ENCODE assay signal across 28 mouse cellular contexts in the genomic region with DNA sequence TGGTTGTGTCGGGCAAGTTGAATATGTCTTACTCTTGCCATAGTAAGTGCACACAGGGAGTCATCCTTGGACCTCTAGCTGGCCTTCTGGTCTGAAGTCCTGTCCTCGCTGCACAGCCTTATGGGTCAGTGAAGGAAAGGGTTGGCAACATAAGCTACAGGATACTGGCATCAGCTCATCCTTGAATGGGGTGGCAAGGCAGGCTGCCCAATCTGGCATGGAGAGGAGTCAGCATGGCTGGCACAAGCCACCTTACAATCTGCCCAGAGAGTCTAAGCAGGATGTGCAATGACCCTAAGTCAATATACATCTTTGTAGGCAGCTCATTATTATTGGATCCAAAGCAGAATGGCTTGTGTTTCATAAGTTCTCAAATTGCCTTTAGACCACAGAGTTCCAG. TPM values are rescaled to one million over a fixed set of nuclear protein-coding genes. Genes with fewer than 3 reads are reported as not detected.
"Had no signal": no experiment of that assay in that cellular context is flagged by ENCODE, and none has a peak within 500 bp of the region (broad histone marks: within the 10 kb centered on the region; RNA-seq: fewer than 3 reads in every experiment).

No protein-coding gene starts in this region.

- H3K4me3 ChIP-seq: kidney, embryonic 15.5 days; left cerebral cortex, adult 2 months; limb, embryonic 10.5 days; limb, embryonic 13.5 days; liver, embryonic 12.5 days; liver, embryonic 15.5 days; lung, embryonic 15.5 days; midbrain, embryonic 12.5 days; midbrain, embryonic 15.5 days; neural tube, embryonic 13.5 days; stomach, embryonic 15.5 days had no signal

- DNase-seq: kidney, adult 8-10 months; kidney, postnatal 10 days; kidney, postnatal 36 days; layer of hippocampus, postnatal 36 days; liver; lung, adult 18-20 months; lung, postnatal 10 days; lung, postnatal 36 days; retina, postnatal 1 day; right cerebral cortex, postnatal 25 days; spleen, adult 18-20 months; thymus, postnatal 25 days had no signal

- H3K36me3 ChIP-seq: kidney, embryonic 15.5 days; limb, embryonic 10.5 days; limb, embryonic 13.5 days; liver, embryonic 12.5 days; liver, embryonic 15.5 days; lung, embryonic 15.5 days; midbrain, embryonic 12.5 days; midbrain, embryonic 15.5 days; neural tube, embryonic 13.5 days; stomach, embryonic 15.5 days had no signal

- H3K27ac ChIP-seq: kidney, embryonic 15.5 days; left cerebral cortex, adult 2 months; limb, embryonic 10.5 days; limb, embryonic 13.5 days; liver, embryonic 12.5 days; liver, embryonic 15.5 days; lung, embryonic 15.5 days; midbrain, embryonic 12.5 days; midbrain, embryonic 15.5 days; neural tube, embryonic 13.5 days; stomach, embryonic 15.5 days had no signal

- H3K4me1 ChIP-seq: kidney, embryonic 15.5 days; limb, embryonic 10.5 days; limb, embryonic 13.5 days; liver, embryonic 12.5 days; liver, embryonic 15.5 days; lung, embryonic 15.5 days; midbrain, embryonic 12.5 days; midbrain, embryonic 15.5 days; neural tube, embryonic 13.5 days; stomach, embryonic 15.5 days had no signal

- H3K27me3 ChIP-seq: kidney, embryonic 15.5 days; limb, embryonic 13.5 days; liver, embryonic 12.5 days; liver, embryonic 15.5 days; lung, embryonic 15.5 days; midbrain, embryonic 12.5 days; midbrain, embryonic 15.5 days; neural tube, embryonic 13.5 days; stomach, embryonic 15.5 days had no signal

- H3K9me3 ChIP-seq: kidney, embryonic 15.5 days; limb, embryonic 10.5 days; limb, embryonic 13.5 days; liver, embryonic 15.5 days; lung, embryonic 15.5 days; midbrain, embryonic 12.5 days; midbrain, embryonic 15.5 days; neural tube, embryonic 13.5 days; stomach, embryonic 15.5 days had no signal

RNA-seq across cellular contexts. Expression of gene Phox2b, which starts 57.8 kb away (rescaled TPM):
- total RNA-seq: layer of hippocampus, adult 8-10 months; layer of hippocampus, postnatal 10 days; layer of hippocampus, postnatal 36 days; left cerebral cortex, adult 2 months; left cerebral cortex, postnatal 14 days; neutrophil, adult 5-6 weeks had no signal
- polyA plus RNA-seq: thymus, postnatal 0 days had no signal
